Mouse (Mus musculus) G1E (cell line): ENCODE data around the gene Epn2.

ENCODE experiments used
- CTCF ChIP-seq: IDR thresholded peaks from 2 replicates; pipeline ENCODE4 v1.5.1; 2012; ENCODE audit warnings: low read depth, low read length, inconsistent platforms, mixed read lengths
- GATA1 ChIP-seq: IDR thresholded peaks from 2 replicates; pipeline ENCODE4 v1.6.1; 2012; ENCODE audit warnings: borderline replicate concordance, low read length, inconsistent platforms, mixed read lengths
- GATA2 ChIP-seq: IDR thresholded peaks from 2 replicates; pipeline ENCODE4 v1.6.1; 2012; ENCODE audit warnings: low read depth, low read length, inconsistent platforms, borderline replicate concordance
- POLR2AphosphoS5 ChIP-seq: IDR thresholded peaks from 2 replicates; pipeline ENCODE4 v1.6.1; 2012; ENCODE audit warnings: low read depth, low read length, inconsistent platforms; ENCODE audit not compliant: insufficient replicate concordance
- TAL1 ChIP-seq: conservative IDR thresholded peaks from 2 replicates; pipeline ENCODE4 v1.6.1; 2012; ENCODE audit warnings: low read depth, low read length, inconsistent platforms, mixed read lengths

- TF ChIP-seq GATA1 = no peak
- TF ChIP-seq CTCF = no peak
- no peak for TF ChIP-seq POLR2AphosphoS5
- TF ChIP-seq TAL1 = no peak
- TF ChIP-seq GATA2 = no peak
Observed at GRCm38 (mm10) chr11:61618131-61618530, 38.6 kb upstream of the Epn2 start.
